ENCODE assay signal across 8 mouse cellular contexts in genomic region chr17:33950131-33950625, GRCm38 (mm10). TPM values are rescaled to one million over a fixed set of nuclear protein-coding genes. Genes with fewer than 3 reads are reported as not detected.
DNase-seq lines count a peak whose midpoint lies in the region; ATAC-seq and TF ChIP-seq lines count a peak whose summit lies in the region.

No protein-coding gene starts in this region.

- peak overlapping the region; percentile 97 for H3K4me2 ChIP-seq in heart, embryonic 14.5 days (ENCODE audit: low read length)
- H3K4me2 ChIP-seq in midbrain, embryonic 12.5 days (replicated peaks), result peak overlapping the region; percentile 76

- peak overlapping the region; percentile 78 for H3K9ac ChIP-seq in heart, embryonic 14.5 days (ENCODE audit: low read length)
- H3K9ac ChIP-seq in midbrain, embryonic 12.5 days (replicated peaks), result peak overlapping the region; percentile 63

- no peaks in the 10 kb centered on the region for H3K27me3 ChIP-seq in heart, embryonic 14.5 days (ENCODE audit: control insufficient read depth, insufficient read depth, low read length)
- H3K27me3 ChIP-seq in hindbrain, embryonic 10.5 days (ENCODE audit: insufficient read depth, poor library complexity, severe bottlenecking), result no peaks in the 10 kb centered on the region
- H3K27me3 ChIP-seq in midbrain, embryonic 12.5 days, result no peaks in the 10 kb centered on the region

- H3K9me3 ChIP-seq in heart, embryonic 14.5 days (ENCODE audit: control insufficient read depth, low read length), result no peaks in the 10 kb centered on the region
- H3K9me3 ChIP-seq in hindbrain, embryonic 10.5 days, result no peaks in the 10 kb centered on the region
- H3K9me3 ChIP-seq in midbrain, embryonic 12.5 days, result no peaks in the 10 kb centered on the region

- H3K4me3 ChIP-seq in heart, embryonic 14.5 days (ENCODE audit: control insufficient read depth in 1 of 2, insufficient read depth in 1 of 2, low read depth in 1 of 2, low read length in 2 of 2), result peak overlapping the region; percentile 56 to 68
- peak overlapping the region; percentile 82 for H3K4me3 ChIP-seq in bone marrow, adult 2 months (replicated peaks; ENCODE audit: control insufficient read depth, low read depth, low read length)
- peak overlapping the region; percentile 51 for H3K4me3 ChIP-seq in hindbrain, embryonic 10.5 days
- peak overlapping the region; percentile 48 for H3K4me3 ChIP-seq in midbrain, embryonic 12.5 days

- TF ChIP-seq CTCF in bone marrow, adult 2 months (IDR thresholded peaks at IDR 0.05; ENCODE audit: control insufficient read depth, insufficient read depth, low read length), result no peak

- peaks cover 21 to 44% of the 10 kb centered on the region in 2 experiments for H3K4me1 ChIP-seq in heart, embryonic 14.5 days (ENCODE audit: control insufficient read depth in 2 of 2, insufficient read depth in 2 of 2, low read length in 2 of 2)
- peaks cover 9% of the 10 kb centered on the region for H3K4me1 ChIP-seq in bone marrow, adult 2 months (ENCODE audit: control insufficient read depth, insufficient read depth, low read length)
- H3K4me1 ChIP-seq in hindbrain, embryonic 10.5 days (replicated peaks), result peaks cover 52% of the 10 kb centered on the region
- H3K4me1 ChIP-seq in midbrain, embryonic 12.5 days, result peaks cover 54% of the 10 kb centered on the region

- no peak for ATAC-seq in heart, embryonic 14.5 days (ENCODE audit: insufficient number of reproducible peaks, insufficient read depth, low FRiP score, low read depth)
- no peak for ATAC-seq in midbrain, embryonic 12.5 days (ENCODE audit: low FRiP score, low read depth)
- ATAC-seq in granulocyte monocyte progenitor cell, adult 5-6 weeks (replicated peaks; ENCODE audit: poor library complexity, severe bottlenecking), result no peak

- DNase-seq in heart, adult 18-20 months, result no peak
- no peak for DNase-seq in hindbrain, embryonic 10.5 days (ENCODE audit: low spot score)
- no peak for DNase-seq in MN1 (ENCODE audit: low spot score)
- no peak for DNase-seq in adrenal gland, postnatal 10 days

- TF ChIP-seq POLR2A in bone marrow, adult 2 months (IDR thresholded peaks at IDR 0.05; ENCODE audit: borderline replicate concordance, control insufficient read depth, low read depth, low read length), result no peak

- 67% methylated on average over 10 of the region's 10 CpGs for WGBS in heart, embryonic 14.5 days
- 76% methylated on average over 10 of the region's 10 CpGs for WGBS in bone marrow, adult 2 months
- 79% methylated on average over 10 of the region's 10 CpGs for WGBS in hindbrain, embryonic 10.5 days
- WGBS in midbrain, embryonic 12.5 days, result 74% methylated on average over 10 of the region's 10 CpGs

- H3K27ac ChIP-seq in heart, embryonic 14.5 days (replicated peaks in 1 of 2; ENCODE audit: control insufficient read depth in 1 of 2, insufficient read depth in 1 of 2, low read depth in 2 of 2, low read length in 2 of 2), result peak overlapping the region; percentile 85 to 87; a peak in 2 of 4 replicates
- H3K27ac ChIP-seq in bone marrow, adult 2 months (ENCODE audit: control insufficient read depth, insufficient read depth, low read depth, low read length, poor library complexity), result no peak overlapping the region
- peak overlapping the region; percentile 87 for H3K27ac ChIP-seq in hindbrain, embryonic 10.5 days
- peak overlapping the region; percentile 89; the same call in 1 of the 2 replicates for H3K27ac ChIP-seq in midbrain, embryonic 12.5 days (replicated peaks)

- H3K36me3 ChIP-seq in heart, embryonic 14.5 days (ENCODE audit: control insufficient read depth, insufficient read depth, low read length), result peaks cover 66% of the 10 kb centered on the region
- peaks cover 93% of the 10 kb centered on the region for H3K36me3 ChIP-seq in hindbrain, embryonic 10.5 days
- peaks cover 66% of the 10 kb centered on the region for H3K36me3 ChIP-seq in midbrain, embryonic 12.5 days

RNA-seq across cellular contexts. Expression of gene B3galt4, which starts 1.1 kb away (rescaled TPM):
- polyA plus RNA-seq in heart, embryonic 14.5 days (2014; fragmentation: Nextera tagmentation; extraction: Ambion mirVana), result 3.8 and 4.6 TPM in 2 replicates
- total RNA-seq in heart, adult 18-20 months (2021), result 1 to 10 TPM; 1.3 to 1.8 TPM
- 1.9 and 4.1 TPM in 2 replicates for polyA plus RNA-seq in bone marrow, adult 2 months (2011; ENCODE audit: insufficient read depth, insufficient read length, low replicate concordance, missing spikeins)
- 4.3 and 6.5 TPM in 2 replicates for polyA plus RNA-seq in hindbrain, embryonic 10.5 days (2016; fragmentation: Nextera tagmentation; extraction: Ambion mirVana)
- polyA plus RNA-seq in midbrain, embryonic 12.5 days (2016; fragmentation: Nextera tagmentation; extraction: Ambion mirVana), result 8.1 and 8.7 TPM in 2 replicates
- 1 to 10 TPM; 4.8 to 5.8 TPM for total RNA-seq in adrenal gland, postnatal 10 days (2021)
- 3.2 and 3.3 TPM in 2 replicates for total RNA-seq in granulocyte monocyte progenitor cell, adult 5-6 weeks (2014; fragmentation: Nextera tagmentation)
- total RNA-seq in granulocyte monocyte progenitor cell, adult 5-6 weeks (2017), result 3.2 and 4.0 TPM in 2 replicates

RNA-seq across cellular contexts. Expression of gene Vps52, which starts 5.4 kb away (rescaled TPM):
- 27.6 and 30.6 TPM in 2 replicates for polyA plus RNA-seq in heart, embryonic 14.5 days (2014; fragmentation: Nextera tagmentation; extraction: Ambion mirVana)
- total RNA-seq in heart, adult 18-20 months (2021), result 10 to 100 TPM; 36.8 to 39.7 TPM
- 13.7 and 23.1 TPM in 2 replicates for polyA plus RNA-seq in bone marrow, adult 2 months (2011; ENCODE audit: insufficient read depth, insufficient read length, low replicate concordance, missing spikeins)
- 55.0 and 63.9 TPM in 2 replicates for polyA plus RNA-seq in hindbrain, embryonic 10.5 days (2016; fragmentation: Nextera tagmentation; extraction: Ambion mirVana)
- polyA plus RNA-seq in midbrain, embryonic 12.5 days (2016; fragmentation: Nextera tagmentation; extraction: Ambion mirVana), result 67.0 and 70.9 TPM in 2 replicates
- total RNA-seq in adrenal gland, postnatal 10 days (2021), result 10 to 100 TPM; 38.8 to 51.4 TPM
- total RNA-seq in granulocyte monocyte progenitor cell, adult 5-6 weeks (2014; fragmentation: Nextera tagmentation), result 38.4 and 39.2 TPM in 2 replicates
- 18.6 and 19.2 TPM in 2 replicates for total RNA-seq in granulocyte monocyte progenitor cell, adult 5-6 weeks (2017)

RNA-seq across cellular contexts. Expression of gene Rps18, which starts 5.6 kb away (rescaled TPM):
- 1,085 and 1,186 TPM in 2 replicates for polyA plus RNA-seq in heart, embryonic 14.5 days (2014; fragmentation: Nextera tagmentation; extraction: Ambion mirVana)
- total RNA-seq in heart, adult 18-20 months (2021), result 100 to 1,000 TPM; 419 to 435 TPM
- 1,108 and 1,335 TPM in 2 replicates for polyA plus RNA-seq in bone marrow, adult 2 months (2011; ENCODE audit: insufficient read depth, insufficient read length, low replicate concordance, missing spikeins)
- polyA plus RNA-seq in hindbrain, embryonic 10.5 days (2016; fragmentation: Nextera tagmentation; extraction: Ambion mirVana), result 1,286 and 1,579 TPM in 2 replicates
- polyA plus RNA-seq in midbrain, embryonic 12.5 days (2016; fragmentation: Nextera tagmentation; extraction: Ambion mirVana), result 891 and 909 TPM in 2 replicates
- 100 to 1,000 TPM; 943 to 952 TPM for total RNA-seq in adrenal gland, postnatal 10 days (2021)
- 4,404 and 5,660 TPM in 2 replicates for total RNA-seq in granulocyte monocyte progenitor cell, adult 5-6 weeks (2014; fragmentation: Nextera tagmentation)
- 1,485 and 1,727 TPM in 2 replicates for total RNA-seq in granulocyte monocyte progenitor cell, adult 5-6 weeks (2017)

RNA-seq across cellular contexts. Expression of gene Wdr46, which starts 9.7 kb away (rescaled TPM):
- 14.7 and 15.5 TPM in 2 replicates for polyA plus RNA-seq in heart, embryonic 14.5 days (2014; fragmentation: Nextera tagmentation; extraction: Ambion mirVana)
- 10 to 100 TPM; 10.3 to 10.9 TPM for total RNA-seq in heart, adult 18-20 months (2021)
- 20.4 and 21.4 TPM in 2 replicates for polyA plus RNA-seq in bone marrow, adult 2 months (2011; ENCODE audit: insufficient read depth, insufficient read length, low replicate concordance, missing spikeins)
- polyA plus RNA-seq in hindbrain, embryonic 10.5 days (2016; fragmentation: Nextera tagmentation; extraction: Ambion mirVana), result 47.0 and 51.8 TPM in 2 replicates
- 37.5 and 37.7 TPM in 2 replicates for polyA plus RNA-seq in midbrain, embryonic 12.5 days (2016; fragmentation: Nextera tagmentation; extraction: Ambion mirVana)
- total RNA-seq in adrenal gland, postnatal 10 days (2021), result 10 to 100 TPM; 28.4 to 29.7 TPM
- 41.4 and 56.6 TPM in 2 replicates for total RNA-seq in granulocyte monocyte progenitor cell, adult 5-6 weeks (2014; fragmentation: Nextera tagmentation)
- 48.6 and 53.9 TPM in 2 replicates for total RNA-seq in granulocyte monocyte progenitor cell, adult 5-6 weeks (2017)

RNA-seq across cellular contexts. Expression of gene Pfdn6, which starts 10.0 kb away (rescaled TPM):
- polyA plus RNA-seq in heart, embryonic 14.5 days (2014; fragmentation: Nextera tagmentation; extraction: Ambion mirVana), result 110 TPM in 2 replicates
- total RNA-seq in heart, adult 18-20 months (2021), result 10 to 100 TPM; 69.9 to 76.1 TPM
- polyA plus RNA-seq in bone marrow, adult 2 months (2011; ENCODE audit: insufficient read depth, insufficient read length, low replicate concordance, missing spikeins), result 75.9 and 89.6 TPM in 2 replicates
- 228 TPM in 2 replicates for polyA plus RNA-seq in hindbrain, embryonic 10.5 days (2016; fragmentation: Nextera tagmentation; extraction: Ambion mirVana)
- 188 and 203 TPM in 2 replicates for polyA plus RNA-seq in midbrain, embryonic 12.5 days (2016; fragmentation: Nextera tagmentation; extraction: Ambion mirVana)
- total RNA-seq in adrenal gland, postnatal 10 days (2021), result 10 to 100 TPM; 81.2 to 94.9 TPM
- total RNA-seq in granulocyte monocyte progenitor cell, adult 5-6 weeks (2014; fragmentation: Nextera tagmentation), result 177 and 226 TPM in 2 replicates
- 149 and 168 TPM in 2 replicates for total RNA-seq in granulocyte monocyte progenitor cell, adult 5-6 weeks (2017)
